ENCODE assay signal across 20 mouse cellular contexts in genomic region chr1:134865552-134865951, GRCm38 (mm10).
A peak's percentile ranks its signal among the peaks of the same experiment; 100 is the strongest.
DNase-seq lines count a peak whose midpoint lies in the region; ATAC-seq and TF ChIP-seq lines count a peak whose summit lies in the region.
"Had no signal": no experiment of that assay in that cellular context is flagged by ENCODE, and none has a peak within 500 bp of the region (broad histone marks: within the 10 kb centered on the region; RNA-seq: fewer than 3 reads in every experiment).

No protein-coding gene starts in this region.

- 79% methylated on average over 6 of the region's 6 CpGs for WGBS in heart, adult 2 months
- WGBS in intestine, embryonic 15.5 days = 67% methylated on average over 6 of the region's 6 CpGs

- no peaks in the 10 kb centered on the region for H3K27me3 ChIP-seq in heart, adult 2 months (ENCODE audit: control insufficient read depth, insufficient read depth, low read length)
- no peaks in the 10 kb centered on the region for H3K27me3 ChIP-seq in intestine, embryonic 15.5 days (replicated peaks)
- H3K27me3 ChIP-seq: CH12.LX; neural tube, embryonic 13.5 days had no signal

- H3K4me1 ChIP-seq in heart, adult 2 months (ENCODE audit: control insufficient read depth, insufficient read depth, low read length) = no peaks in the 10 kb centered on the region
- H3K4me1 ChIP-seq in intestine, embryonic 15.5 days (replicated peaks) = no peaks in the 10 kb centered on the region

- no peak for TF ChIP-seq EP300 in heart, adult 2 months (IDR thresholded peaks at IDR 0.05; ENCODE audit: insufficient read depth, low read depth, low read length)

- no peak overlapping the region for H3K27ac ChIP-seq in heart, adult 2 months
- H3K27ac ChIP-seq in intestine, embryonic 15.5 days = no peak overlapping the region
- H3K27ac ChIP-seq: gastrocnemius, adult 2 months; neural tube, embryonic 13.5 days had no signal

- peaks cover 20% of the 10 kb centered on the region for H3K36me3 ChIP-seq in heart, adult 2 months (ENCODE audit: control insufficient read depth, insufficient read depth, low read length)
- H3K36me3 ChIP-seq in intestine, embryonic 15.5 days = 0 out of 2 replicates have a peak, but pooled peaks cover 9% of the 10 kb centered on the region

- no peak overlapping the region for H3K4me3 ChIP-seq in heart, adult 2 months
- no peak overlapping the region for H3K4me3 ChIP-seq in intestine, embryonic 15.5 days (replicated peaks)
- H3K4me3 ChIP-seq: gastrocnemius, adult 2 months; neural tube, embryonic 13.5 days had no signal

- no peak for TF ChIP-seq CTCF in heart, adult 2 months (IDR thresholded peaks at IDR 0.05)

- no peak for TF ChIP-seq POLR2A in heart, adult 2 months (IDR thresholded peaks at IDR 0.05; ENCODE audit: insufficient read depth, low read depth, low read length)

- ATAC-seq in intestine, embryonic 15.5 days = no peak
- ATAC-seq: liver, postnatal 0 days had no signal

- H3K9me3 ChIP-seq in intestine, embryonic 15.5 days = no peaks in the 10 kb centered on the region
- H3K9me3 ChIP-seq: neural tube, embryonic 13.5 days had no signal

- intact Hi-C loops in heart, adult 2 months (cut with DNase I) = no loop called here

- peak; percentile 87 for DNase-seq in heart, adult 11 months
- no peak for DNase-seq in heart, adult 2 months
- DNase-seq in 416B (ENCODE audit: low read depth) = peak; percentile 56
- peak; percentile 50 for DNase-seq in CD4-positive, CD25-positive, alpha-beta regulatory T cell, adult 2 months (ENCODE audit: low read depth, low spot score)
- DNase-seq in naive thymus-derived CD4-positive, alpha-beta T cell, adult 2 months (ENCODE audit: low read depth) = peak; percentile 15
- no peak for DNase-seq in cerebellum, postnatal 14 days
- DNase-seq in kidney, postnatal 36 days = no peak
- DNase-seq: adrenal gland, adult 2 months; cerebellum, adult 11 months; cerebellum, postnatal 36 days; gastrocnemius, adult 2 months; heart, adult 18-20 months; heart, postnatal 10 days; kidney, adult 9 months; kidney, postnatal 4 days; liver; liver, postnatal 0 days had no signal

- H3K79me2 ChIP-seq in heart, adult 2 months (replicated peaks; ENCODE audit: control insufficient read depth, insufficient read depth, low read length) = 0 out of 2 replicates have a peak, but pooled peaks cover 3% of the 10 kb centered on the region

- H3K4me2 ChIP-seq in intestine, embryonic 15.5 days (replicated peaks) = no peak overlapping the region
- H3K4me2 ChIP-seq: neural tube, embryonic 13.5 days had no signal

- no peak overlapping the region for H3K9ac ChIP-seq in heart, adult 2 months (ENCODE audit: low read depth, low read length)
- no peak overlapping the region for H3K9ac ChIP-seq in intestine, embryonic 15.5 days
- H3K9ac ChIP-seq: liver, postnatal 0 days; neural tube, embryonic 13.5 days had no signal

Comparison
In these comparisons a context has a peak if more than half of its experiments do, and no peak if none do; other contexts are left out.
1. DNase-seq: peak in heart, adult 11 months (single experiment), 416B (single experiment), CD4-positive, CD25-positive, alpha-beta regulatory T cell, adult 2 months (single experiment) and naive thymus-derived CD4-positive, alpha-beta T cell, adult 2 months (single experiment); none in heart, adult 2 months (0 of 2), cerebellum, postnatal 14 days (0 of 2) and kidney, postnatal 36 days (0 of 2).